Mouse (Mus musculus): ENCODE results near the gene Syt7. TPM values are rescaled to one million over a fixed set of nuclear protein-coding genes. Genes with fewer than 3 reads are reported as not detected.

The Syt7 gene
- polyA plus RNA-seq, 1 experiment from 2014 or later: 2.1 TPM

DNA sequence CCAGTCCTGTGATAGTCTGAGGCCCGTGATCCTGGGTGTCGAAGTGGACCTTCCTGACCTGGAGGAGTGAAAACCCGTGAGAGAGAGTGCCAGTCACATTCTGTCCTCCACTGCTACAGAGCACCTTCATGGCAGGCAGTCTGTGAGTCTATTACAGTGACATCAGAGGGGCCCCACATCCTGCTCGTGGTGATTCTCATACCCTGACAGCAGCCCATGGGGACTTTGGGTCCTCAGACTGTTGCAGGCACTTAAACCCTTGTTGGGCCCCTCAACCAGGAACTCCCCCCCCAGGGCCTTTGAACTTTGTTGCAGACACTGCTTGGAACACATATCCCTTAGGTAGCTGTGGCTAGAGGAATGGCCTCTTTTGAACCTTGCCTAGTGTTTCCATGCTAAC is 90.7 kb downstream of the Syt7 start:
- Histone ChIP-seq H3K27me3 (ENCODE audit: control insufficient read depth, insufficient read depth, low read length) (no peaks in the 10 kb centered on the region), H3K4me3 (ENCODE audit: low read length) (no peak overlapping the region), H3K4me1 (ENCODE audit: control insufficient read depth, insufficient read depth, low read length) (no peaks in the 10 kb centered on the region), H3K27ac (ENCODE audit: low read depth, low read length) (no peak overlapping the region), H3K9ac (ENCODE audit: low read depth, low read length) (no peak overlapping the region), H3K9me3 (ENCODE audit: control insufficient read depth, low read length) (no peaks in the 10 kb centered on the region), H3K36me3 (ENCODE audit: control insufficient read depth, insufficient read depth, low read length) (no peaks in the 10 kb centered on the region), H3K4me2 (replicated peaks; ENCODE audit: low read depth, low read length) (no peak overlapping the region)
- ATAC-seq (ENCODE audit: low FRiP score, low TSS enrichment): no peak
- WGBS: 47% methylated on average over 4 of the region's 4 CpGs

DNA sequence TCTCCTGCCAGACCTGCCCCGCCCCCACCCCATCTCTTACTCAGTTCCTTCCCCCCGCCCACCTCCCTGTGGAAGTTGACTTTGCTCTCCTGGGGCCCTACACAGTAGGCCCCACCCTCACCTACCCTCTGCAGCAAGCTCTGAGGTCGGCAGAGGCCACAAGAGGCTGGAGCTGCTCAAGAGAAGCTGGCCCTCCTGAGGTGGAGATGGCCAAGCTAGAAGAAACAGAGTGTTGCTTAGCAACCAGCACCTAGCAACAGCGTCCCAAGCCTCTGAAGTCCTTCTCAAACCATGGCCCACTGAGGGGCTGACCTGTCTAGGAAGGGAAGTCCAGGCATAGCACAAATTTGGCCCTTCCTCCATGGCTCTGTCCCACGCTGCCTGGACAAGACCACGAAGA is 93.8 kb downstream of the Syt7 start, which contains the start of gene Ppp1r32:
Ppp1r32 (minus strand) TSS at position 226 of the 400 bp plus-strand sequence.
- no peaks in the 10 kb centered on the region for H3K36me3 ChIP-seq (ENCODE audit: control insufficient read depth, insufficient read depth, low read length)
- H3K4me1 ChIP-seq (ENCODE audit: control insufficient read depth, insufficient read depth, low read length): no peaks in the 10 kb centered on the region
- H3K9me3 ChIP-seq (ENCODE audit: control insufficient read depth, low read length): no peaks in the 10 kb centered on the region
- H3K27ac ChIP-seq (ENCODE audit: low read depth, low read length): no peak within 1 kb of the TSS
- H3K4me3 ChIP-seq (ENCODE audit: low read length): no peak within 1 kb of the TSS
- WGBS: 48% methylated on average over 6 of the region's 6 CpGs
- H3K27me3 ChIP-seq (ENCODE audit: control insufficient read depth, insufficient read depth, low read length): no peaks in the 10 kb centered on the region
- H3K9ac ChIP-seq (ENCODE audit: low read depth, low read length): no peak within 1 kb of the TSS
- ATAC-seq (ENCODE audit: low FRiP score, low TSS enrichment): no peak; the same call in 1 of the 2 replicates
- H3K4me2 ChIP-seq (replicated peaks; ENCODE audit: low read depth, low read length): no peak within 1 kb of the TSS

- Histone ChIP-seq H3K27ac (ENCODE audit: low read depth, low read length) (no peak overlapping the region), H3K36me3 (ENCODE audit: control insufficient read depth, insufficient read depth, low read length) (no peaks in the 10 kb centered on the region), H3K4me1 (ENCODE audit: control insufficient read depth, insufficient read depth, low read length) (no peaks in the 10 kb centered on the region), H3K27me3 (ENCODE audit: control insufficient read depth, insufficient read depth, low read length) (no peaks in the 10 kb centered on the region), H3K4me3 (ENCODE audit: low read length) (no peak overlapping the region), H3K9ac (ENCODE audit: low read depth, low read length) (no peak overlapping the region), H3K4me2 (replicated peaks; ENCODE audit: low read depth, low read length) (no peak overlapping the region), H3K9me3 (ENCODE audit: control insufficient read depth, low read length) (no peaks in the 10 kb centered on the region)
- WGBS: 16% methylated on average over 9 of the region's 9 CpGs
- ATAC-seq (ENCODE audit: low FRiP score, low TSS enrichment): peak; percentile 83
Measured at GRCm38 (mm10) chr19:10486264-10486738, 97.4 kb downstream of the Syt7 start.

DNA sequence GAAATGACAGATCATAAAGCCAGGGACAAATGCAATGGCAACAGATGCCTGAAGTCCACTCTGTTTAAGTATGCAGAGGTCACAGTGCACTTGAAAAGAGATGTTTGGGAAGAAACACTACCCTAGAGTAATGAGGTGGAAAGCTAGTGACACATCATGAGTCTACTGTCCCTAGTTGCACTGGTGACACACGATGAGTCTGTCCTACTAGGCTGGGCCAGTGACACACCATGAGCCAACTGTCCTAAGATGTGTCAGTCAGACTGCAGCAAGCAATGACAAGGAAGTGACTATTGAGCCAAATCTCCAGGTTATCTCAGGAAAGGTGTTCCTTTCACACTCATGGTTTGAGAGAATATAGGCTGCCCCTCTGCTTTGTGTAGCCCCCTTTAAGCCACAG is 106.8 kb downstream of the Syt7 start:
- Histone ChIP-seq H3K9me3 (ENCODE audit: control insufficient read depth, low read length) (no peaks in the 10 kb centered on the region), H3K4me1 (ENCODE audit: control insufficient read depth, insufficient read depth, low read length) (0 out of 2 replicates have a peak, but pooled peaks cover 11% of the 10 kb centered on the region), H3K27ac (ENCODE audit: low read depth, low read length) (no peak overlapping the region), H3K36me3 (ENCODE audit: control insufficient read depth, insufficient read depth, low read length) (peaks cover 15% of the 10 kb centered on the region; the same call in 1 of the 2 replicates), H3K27me3 (ENCODE audit: control insufficient read depth, insufficient read depth, low read length) (no peaks in the 10 kb centered on the region), H3K9ac (ENCODE audit: low read depth, low read length) (no peak overlapping the region), H3K4me3 (ENCODE audit: low read length) (no peak overlapping the region), H3K4me2 (replicated peaks; ENCODE audit: low read depth, low read length) (no peak overlapping the region)
- ATAC-seq (ENCODE audit: low FRiP score, low TSS enrichment): no peak
- 33% methylated on average over 1 of the region's 1 CpGs for WGBS

DNA sequence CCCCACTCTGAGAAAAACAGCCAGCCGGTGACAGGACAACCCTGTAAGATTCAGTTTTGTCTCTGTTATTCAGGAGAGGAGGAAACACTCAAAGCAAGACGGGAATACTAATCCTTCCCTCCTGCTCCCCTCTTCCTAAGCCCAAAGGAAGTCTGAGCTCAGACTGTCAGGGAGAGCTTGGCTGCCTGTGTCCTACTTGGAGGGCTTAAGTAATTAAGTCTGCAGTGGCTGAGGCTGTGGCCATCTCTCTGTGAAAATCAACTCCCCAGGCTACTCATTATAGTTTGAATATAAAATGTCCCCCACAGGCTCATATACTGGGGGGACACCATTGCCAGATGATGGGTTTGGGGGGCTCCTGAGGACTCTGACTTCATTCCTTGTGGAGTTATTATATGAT is 108.1 kb downstream of the Syt7 start:
- H3K27me3 ChIP-seq (ENCODE audit: control insufficient read depth, insufficient read depth, low read length): no peaks in the 10 kb centered on the region
- H3K9ac ChIP-seq (ENCODE audit: low read depth, low read length): no peak overlapping the region
- H3K36me3 ChIP-seq (ENCODE audit: control insufficient read depth, insufficient read depth, low read length): peaks cover 28% of the 10 kb centered on the region
- ATAC-seq (ENCODE audit: low FRiP score, low TSS enrichment): no peak
- no peak overlapping the region for H3K4me3 ChIP-seq (ENCODE audit: low read length)
- H3K4me1 ChIP-seq (ENCODE audit: control insufficient read depth, insufficient read depth, low read length): 0 out of 2 replicates have a peak, but pooled peaks cover 5% of the 10 kb centered on the region
- 73% methylated on average over 2 of the region's 2 CpGs for WGBS
- H3K27ac ChIP-seq (ENCODE audit: low read depth, low read length): no peak overlapping the region
- no peak overlapping the region for H3K4me2 ChIP-seq (replicated peaks; ENCODE audit: low read depth, low read length)
- H3K9me3 ChIP-seq (ENCODE audit: control insufficient read depth, low read length): no peaks in the 10 kb centered on the region

- peaks cover 34% of the 10 kb centered on the region for H3K36me3 ChIP-seq (ENCODE audit: control insufficient read depth, insufficient read depth, low read length)
- no peak overlapping the region for H3K9ac ChIP-seq (ENCODE audit: low read depth, low read length)
- 44% methylated on average over 8 of the region's 8 CpGs for WGBS
- H3K4me3 ChIP-seq (ENCODE audit: low read length): no peak overlapping the region
- no peaks in the 10 kb centered on the region for H3K9me3 ChIP-seq (ENCODE audit: control insufficient read depth, low read length)
- H3K27me3 ChIP-seq (ENCODE audit: control insufficient read depth, insufficient read depth, low read length): no peaks in the 10 kb centered on the region
- H3K27ac ChIP-seq (ENCODE audit: low read depth, low read length): no peak overlapping the region
- no peak for ATAC-seq (ENCODE audit: low FRiP score, low TSS enrichment)
- H3K4me1 ChIP-seq (ENCODE audit: control insufficient read depth, insufficient read depth, low read length): no peaks in the 10 kb centered on the region
- H3K4me2 ChIP-seq (replicated peaks; ENCODE audit: low read depth, low read length): no peak overlapping the region
Measured at GRCm38 (mm10) chr19:10497512-10498160, 108.7 kb downstream of the Syt7 start.

DNA sequence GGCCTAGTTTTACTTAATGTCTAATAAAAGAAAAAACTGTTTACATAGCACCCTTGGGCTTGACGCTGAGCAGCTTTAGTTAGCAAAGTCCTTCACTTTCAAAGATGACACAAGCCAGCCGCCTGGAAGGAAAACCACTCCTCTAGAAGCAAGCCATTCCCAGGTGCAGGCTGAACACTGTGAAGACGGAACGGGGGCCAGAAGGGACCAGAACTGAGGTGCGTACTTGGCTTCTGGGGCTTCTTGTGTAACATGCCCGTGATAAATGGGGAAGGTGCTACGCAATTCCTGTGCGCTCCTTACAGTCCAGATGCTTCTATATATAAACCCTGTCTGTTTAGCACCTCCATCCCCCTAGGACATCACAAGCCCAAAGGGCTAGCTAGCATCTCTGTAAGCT is 111.7 kb downstream of the Syt7 start:
- no peak overlapping the region for H3K27ac ChIP-seq (ENCODE audit: low read depth, low read length)
- no peak overlapping the region for H3K4me2 ChIP-seq (replicated peaks; ENCODE audit: low read depth, low read length)
- H3K9me3 ChIP-seq (ENCODE audit: control insufficient read depth, low read length): no peaks in the 10 kb centered on the region
- H3K4me3 ChIP-seq (ENCODE audit: low read length): no peak overlapping the region
- H3K36me3 ChIP-seq (ENCODE audit: control insufficient read depth, insufficient read depth, low read length): peaks cover 47% of the 10 kb centered on the region
- 95% methylated on average over 8 of the region's 8 CpGs for WGBS
- no peaks in the 10 kb centered on the region for H3K27me3 ChIP-seq (ENCODE audit: control insufficient read depth, insufficient read depth, low read length)
- H3K9ac ChIP-seq (ENCODE audit: low read depth, low read length): no peak overlapping the region
- no peaks in the 10 kb centered on the region for H3K4me1 ChIP-seq (ENCODE audit: control insufficient read depth, insufficient read depth, low read length)
- no peak for ATAC-seq (ENCODE audit: low FRiP score, low TSS enrichment)

GRCm38 (mm10) chr19:10502571-10502970 is 113.7 kb downstream of the Syt7 start:
- no peak overlapping the region for H3K27ac ChIP-seq (ENCODE audit: low read depth, low read length)
- H3K27me3 ChIP-seq (ENCODE audit: control insufficient read depth, insufficient read depth, low read length): no peaks in the 10 kb centered on the region
- ATAC-seq (ENCODE audit: low FRiP score, low TSS enrichment): no peak; the same call in 1 of the 2 replicates
- H3K9ac ChIP-seq (ENCODE audit: low read depth, low read length): no peak overlapping the region
- no peak overlapping the region for H3K4me2 ChIP-seq (replicated peaks; ENCODE audit: low read depth, low read length)
- H3K4me1 ChIP-seq (ENCODE audit: control insufficient read depth, insufficient read depth, low read length): no peaks in the 10 kb centered on the region
- no peaks in the 10 kb centered on the region for H3K9me3 ChIP-seq (ENCODE audit: control insufficient read depth, low read length)
- peaks cover 52% of the 10 kb centered on the region for H3K36me3 ChIP-seq (ENCODE audit: control insufficient read depth, insufficient read depth, low read length)
- WGBS: 19% methylated on average over 4 of the region's 4 CpGs
- no peak overlapping the region for H3K4me3 ChIP-seq (ENCODE audit: low read length)
